Mouse (Mus musculus) cerebellum, postnatal 25 days (tissue): Measurements from ENCODE around the gene Olfr282.

ENCODE experiments used
- DNase-seq, 2 experiments: peaks; one replicate each; pipeline ENCODE4 v3.0.0; 2021; ENCODE audit warnings: mixed read lengths in 2 of 2

The Olfr282 gene

DNA sequence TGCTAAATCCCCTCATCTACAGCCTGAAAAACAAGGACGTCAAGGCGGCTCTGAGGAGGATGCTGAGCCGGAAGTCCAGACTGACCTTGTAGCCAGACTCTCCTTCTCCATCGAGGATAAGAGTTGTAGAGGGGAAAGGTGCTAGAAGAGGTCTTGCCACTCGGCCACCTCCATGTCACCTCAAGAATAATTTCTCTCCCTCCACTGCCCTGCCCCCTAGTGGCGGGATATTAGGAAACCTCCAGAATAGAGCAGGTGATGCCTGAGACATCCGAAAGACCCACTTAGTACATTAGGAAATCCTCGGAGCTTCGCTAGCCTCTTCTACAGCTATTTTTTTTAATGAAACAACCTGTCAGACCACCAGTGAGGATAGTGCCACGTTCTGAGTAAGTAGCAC lies 44.4 kb downstream of the Olfr282 start:
- DNase-seq = peak; percentile 42 to 72

DNA sequence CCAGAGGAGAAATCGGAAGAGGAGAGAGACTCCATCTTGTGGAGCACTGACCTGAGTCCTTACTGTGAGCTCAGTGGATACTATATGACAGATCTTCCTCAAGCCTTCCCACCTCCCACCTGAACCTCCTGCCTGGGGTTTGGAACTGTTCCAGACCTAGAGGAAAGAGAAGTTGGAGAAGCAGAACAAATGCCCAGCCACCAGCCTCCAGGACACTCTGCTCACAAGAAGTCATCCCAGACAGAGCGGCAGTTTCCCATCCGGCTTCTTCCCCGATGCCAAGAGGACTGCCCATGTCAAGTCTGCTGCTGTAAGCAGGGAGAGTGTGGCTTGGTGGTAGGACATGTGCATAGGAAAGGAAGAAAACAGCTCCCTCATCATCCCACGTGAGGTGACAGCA lies 45.3 kb downstream of the Olfr282 start:
- no peak for DNase-seq

DNA sequence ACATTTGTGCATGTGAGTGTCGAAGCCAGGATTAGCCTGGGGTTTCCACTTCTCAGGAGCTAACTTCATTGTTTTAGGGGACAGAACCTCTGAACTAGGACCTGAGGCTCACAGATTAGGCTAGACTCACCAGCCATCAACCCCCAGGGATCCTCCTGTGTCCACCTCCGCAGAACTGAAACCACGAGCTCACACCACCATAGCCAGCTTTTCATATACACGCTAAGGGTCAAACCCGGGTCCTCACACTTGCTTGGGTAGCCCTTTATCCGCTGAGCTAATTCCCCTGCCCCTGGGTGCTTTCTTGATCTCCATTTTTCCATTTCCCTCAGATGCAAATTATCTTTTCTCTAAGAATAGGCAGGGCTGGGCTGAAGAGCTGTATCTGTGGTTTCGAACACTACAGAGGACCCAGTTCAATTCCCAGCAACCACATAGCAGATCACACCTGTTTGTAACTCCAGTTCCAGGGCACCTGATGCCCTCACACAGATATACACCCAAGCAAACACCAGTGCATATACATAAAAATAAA lies 48.6 kb downstream of the Olfr282 start:
- no peak for DNase-seq

DNA sequence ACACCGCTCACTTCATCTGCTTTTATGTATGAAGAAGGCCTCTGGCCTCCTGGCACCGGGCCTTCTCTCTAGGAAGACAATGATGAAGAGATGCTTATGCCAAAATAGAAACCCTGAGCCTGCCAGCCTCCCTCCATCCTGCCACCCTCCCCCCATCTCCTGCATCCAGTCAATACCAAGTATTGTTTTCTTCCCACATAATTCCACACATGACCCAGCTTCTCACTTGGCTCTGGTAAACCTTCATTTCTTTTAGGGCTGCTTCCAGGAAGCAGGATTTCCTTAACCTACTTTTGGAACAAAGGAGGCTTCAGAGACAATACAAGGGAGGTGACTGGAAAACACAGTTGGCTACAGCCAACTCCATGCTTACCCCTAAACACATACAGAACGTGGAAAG lies 51.7 kb downstream of the Olfr282 start, which contains the start of gene Lalba:
Gene Lalba, minus strand, starts transcription at position 21 of the 400 bp plus-strand sequence.
- no peak for DNase-seq

DNA sequence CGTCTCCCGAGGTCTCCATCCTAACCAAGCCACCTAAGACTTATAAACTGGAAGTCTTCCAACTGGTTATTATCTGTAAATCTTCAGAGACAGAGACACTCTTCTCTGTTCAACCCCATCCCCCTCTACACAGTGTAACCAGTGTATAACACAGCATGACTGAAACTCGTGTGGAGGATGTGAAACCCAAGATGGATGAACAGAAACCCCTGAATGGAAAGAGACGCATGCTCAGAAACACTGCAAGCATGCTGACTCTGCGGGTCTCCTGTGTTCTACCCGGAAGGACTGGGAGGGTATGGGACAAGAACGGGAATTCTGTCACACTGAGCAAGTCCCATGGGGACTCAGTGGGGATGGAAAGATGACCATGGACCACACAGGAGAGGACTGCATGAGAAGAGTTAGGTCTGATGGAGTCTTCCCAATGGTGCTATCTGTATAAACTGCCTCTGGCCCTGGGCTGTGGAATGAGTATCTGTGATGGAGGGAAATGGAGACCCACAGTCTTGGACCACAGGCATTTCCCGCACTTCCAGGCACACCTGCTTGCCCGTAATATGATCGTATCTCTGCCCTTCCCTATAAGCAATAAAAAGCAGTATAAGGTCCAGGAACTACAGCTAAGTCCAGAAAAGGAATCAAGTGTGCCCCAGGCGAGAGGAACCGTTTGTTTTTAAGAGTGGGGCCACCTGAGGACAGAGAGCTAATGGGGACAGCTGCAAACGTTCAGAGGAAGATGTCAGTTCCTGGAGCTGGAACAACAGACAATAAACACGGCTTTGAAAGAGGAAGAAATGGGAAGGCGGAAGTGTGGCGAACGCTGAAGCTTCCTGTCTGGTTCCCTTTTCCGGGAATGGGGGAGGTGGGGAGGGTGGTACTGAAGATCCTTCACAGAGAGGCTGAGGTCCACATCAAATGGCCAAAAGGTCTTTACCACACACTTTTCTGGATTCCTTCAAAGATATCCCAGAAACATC lies 53.2 kb downstream of the Olfr282 start:
- DNase-seq = no peak

DNA sequence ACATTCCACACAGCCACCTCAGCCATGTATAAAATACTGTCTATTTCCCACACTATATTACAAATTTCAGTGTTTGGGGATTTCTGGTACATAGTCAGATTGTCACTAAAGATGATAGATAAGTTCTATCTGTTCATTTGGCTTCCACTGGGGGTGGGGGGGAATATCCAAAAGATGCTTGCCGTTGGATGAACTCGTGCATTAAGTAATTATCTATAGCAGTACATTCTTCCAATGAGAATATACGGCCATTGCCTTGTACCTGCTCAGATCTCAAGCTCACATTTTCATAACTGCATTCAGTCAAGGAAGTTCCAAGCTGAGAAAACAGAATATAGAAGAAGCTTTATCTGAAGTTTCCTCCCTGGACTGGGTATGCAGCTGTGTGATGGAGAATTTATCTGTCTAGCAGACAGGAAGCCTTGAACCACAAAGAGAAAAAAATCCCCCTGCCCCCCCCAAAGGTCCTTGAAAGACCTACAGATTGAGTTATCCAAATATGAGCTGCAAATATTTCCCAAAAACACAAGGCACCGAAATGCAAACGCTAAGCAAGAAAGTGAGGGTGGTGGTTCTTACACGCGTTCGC lies 55.5 kb downstream of the Olfr282 start:
- DNase-seq = no peak
